Mouse (Mus musculus) left cerebral cortex, adult 11 months (tissue): ENCODE measurements around the gene Il1rl1.

ENCODE experiments used
- DNase-seq: peaks from one replicate; pipeline ENCODE4 v3.0.0; 2022; ENCODE audit warnings: low spot score

Gene Il1rl1

DNA sequence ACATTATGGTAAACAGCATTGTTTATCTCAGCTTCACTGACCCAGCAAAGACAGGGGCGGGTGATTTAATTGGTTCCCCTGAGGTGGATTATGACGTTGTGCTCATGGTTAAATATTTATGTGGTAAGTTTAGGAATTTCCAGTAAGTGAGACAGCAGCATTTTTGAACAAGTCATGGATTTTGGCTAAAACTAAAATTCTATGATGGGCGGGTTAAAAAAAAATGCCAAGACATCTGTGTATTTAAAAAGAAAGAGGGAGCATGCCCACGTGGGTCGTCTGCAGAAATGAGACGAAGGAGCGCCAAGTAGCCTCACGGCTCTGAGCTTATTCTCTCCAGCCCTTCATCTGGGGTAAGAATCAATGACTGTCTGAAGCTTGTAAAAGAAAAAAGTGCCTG, 10.1 kb downstream of the Il1rl1 start:
- no peak for DNase-seq

DNA sequence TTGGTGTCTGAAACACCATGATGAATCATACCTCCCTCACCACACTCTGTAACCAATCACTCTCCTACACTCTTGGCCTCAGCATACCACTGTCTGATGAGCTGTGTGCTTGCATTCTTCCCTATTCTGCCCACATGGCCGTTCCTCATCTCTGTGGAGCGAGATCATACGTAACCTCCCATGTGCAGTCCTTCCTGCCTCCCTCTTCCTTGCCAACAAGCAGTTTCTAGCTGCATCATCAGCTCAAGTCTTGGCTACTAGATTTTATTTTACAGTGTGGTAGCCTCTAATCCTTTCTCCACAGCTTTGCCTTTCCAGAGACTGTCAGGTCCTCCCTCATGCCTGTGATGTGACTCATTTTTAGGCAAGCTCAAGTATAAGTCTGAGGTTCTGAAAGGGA, 15.4 kb downstream of the Il1rl1 start:
- DNase-seq, result no peak

GRCm38 (mm10) chr1:40465477-40466430, 36.4 kb downstream of the Il1rl1 start, which contains the start of gene Il18r1:
TSS of gene Il18r1 (plus strand) at chr1:40465552.
- DNase-seq, result no peak

DNA sequence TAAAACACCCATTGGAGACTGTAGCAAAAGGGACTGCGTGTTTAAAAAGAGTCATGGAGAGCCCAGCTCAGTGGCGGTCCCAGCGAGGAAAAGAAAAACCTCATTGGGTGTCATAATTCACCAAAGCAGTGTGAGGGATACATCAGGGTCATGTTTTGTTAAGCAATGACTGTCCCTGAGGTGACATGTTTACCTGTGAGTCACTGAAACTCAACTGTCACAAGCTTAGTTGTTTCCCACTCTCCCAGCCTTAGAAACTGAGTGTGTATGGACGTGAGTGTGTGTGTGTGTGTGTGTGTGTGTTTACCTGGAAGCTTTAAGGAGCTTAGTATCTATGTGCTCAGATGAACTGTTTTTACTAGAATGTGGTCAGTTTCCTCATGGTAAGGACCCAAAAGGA, 37.9 kb downstream of the Il1rl1 start:
- DNase-seq, result no peak

GRCm38 (mm10) chr1:40468805-40469204, 39.4 kb downstream of the Il1rl1 start:
- DNase-seq, result no peak

- DNase-seq, result no peak
These were observed 40.5 kb downstream of the Il1rl1 start for GRCm38 (mm10) chr1:40469900-40470299.

DNA sequence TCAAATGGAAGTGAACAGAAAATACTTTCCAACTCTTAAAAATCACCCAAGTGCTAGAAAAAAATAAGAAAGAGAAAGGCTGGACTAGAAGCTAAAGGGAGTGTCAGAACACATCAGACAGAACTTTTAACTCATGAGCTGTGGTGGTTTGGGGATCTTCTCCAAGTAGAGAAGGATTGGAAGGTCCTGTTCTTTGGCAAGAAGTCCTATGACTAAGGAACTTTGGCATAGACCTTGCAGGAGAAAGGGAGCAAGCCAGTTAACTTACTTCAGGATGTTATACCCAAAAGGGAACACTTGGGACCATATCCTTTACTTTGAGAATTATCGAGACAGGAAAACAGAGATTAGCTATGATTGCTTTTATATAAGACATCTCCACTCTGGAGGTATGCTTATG, 43.0 kb downstream of the Il1rl1 start:
- DNase-seq, result no peak

DNA sequence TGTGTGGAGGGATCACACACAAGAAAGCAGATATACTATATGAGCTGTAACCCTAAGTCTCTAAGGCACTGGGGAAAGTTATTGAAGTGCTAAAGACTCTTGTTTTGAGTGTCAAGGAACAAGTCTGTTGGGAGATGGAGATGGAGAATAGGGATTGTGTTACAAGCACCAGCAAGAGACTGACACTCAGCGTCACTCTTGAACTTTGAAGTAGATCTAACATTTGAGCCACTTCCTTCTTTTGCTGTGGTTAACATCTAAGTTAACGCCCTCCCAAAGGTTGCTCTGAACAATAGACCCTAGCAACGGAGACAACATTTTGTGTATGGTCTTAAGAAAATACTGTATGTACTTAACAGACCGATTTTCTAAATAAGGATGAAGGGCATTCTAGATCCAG, 44.3 kb downstream of the Il1rl1 start:
- no peak for DNase-seq

- DNase-seq, result no peak
These were observed 45.0 kb downstream of the Il1rl1 start for GRCm38 (mm10) chr1:40474336-40474735.

- no peak for DNase-seq
These were observed 46.3 kb downstream of the Il1rl1 start for GRCm38 (mm10) chr1:40475697-40476096.

- DNase-seq, result no peak
These were observed 47.4 kb downstream of the Il1rl1 start for GRCm38 (mm10) chr1:40476756-40477155.

DNA sequence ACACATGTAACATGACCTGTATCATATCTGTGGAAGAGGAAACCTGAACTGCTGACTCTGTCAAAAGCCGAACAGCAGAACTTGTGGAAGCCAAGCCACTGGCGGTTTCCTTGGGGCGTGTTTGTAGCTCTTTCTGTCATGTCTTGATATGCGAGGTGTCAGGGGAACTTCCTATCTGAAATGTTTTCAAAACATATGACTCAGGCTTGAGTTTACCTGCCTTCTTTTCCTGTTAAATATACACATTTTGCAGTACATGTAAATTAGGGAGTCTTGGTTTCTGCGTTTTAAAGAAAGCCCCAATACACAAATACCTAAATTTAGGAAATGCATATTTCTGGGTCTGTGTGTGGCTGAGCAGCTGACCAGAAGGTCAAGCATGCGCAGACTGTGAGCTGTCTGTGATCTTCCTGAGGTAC, 50.1 kb downstream of the Il1rl1 start:
- no peak for DNase-seq

DNA sequence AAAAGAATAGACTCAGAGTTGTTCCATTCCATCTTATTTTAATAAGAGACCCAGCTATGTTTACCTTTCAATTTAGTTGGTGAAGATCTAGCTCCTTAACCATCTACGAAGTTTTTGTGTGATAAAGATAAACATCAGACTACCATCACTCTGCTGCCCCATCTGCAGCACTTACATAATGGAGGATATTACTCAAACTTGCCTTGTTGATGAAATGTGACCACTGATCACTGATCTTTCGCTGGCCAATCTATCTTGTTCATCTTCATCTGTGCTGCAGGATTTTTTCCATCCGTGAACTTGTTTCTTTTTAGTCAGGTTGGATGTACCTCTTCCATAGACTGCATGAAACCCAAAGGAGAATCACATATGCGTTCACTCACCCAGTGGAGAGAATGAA, 65.2 kb downstream of the Il1rl1 start:
- no peak for DNase-seq

DNA sequence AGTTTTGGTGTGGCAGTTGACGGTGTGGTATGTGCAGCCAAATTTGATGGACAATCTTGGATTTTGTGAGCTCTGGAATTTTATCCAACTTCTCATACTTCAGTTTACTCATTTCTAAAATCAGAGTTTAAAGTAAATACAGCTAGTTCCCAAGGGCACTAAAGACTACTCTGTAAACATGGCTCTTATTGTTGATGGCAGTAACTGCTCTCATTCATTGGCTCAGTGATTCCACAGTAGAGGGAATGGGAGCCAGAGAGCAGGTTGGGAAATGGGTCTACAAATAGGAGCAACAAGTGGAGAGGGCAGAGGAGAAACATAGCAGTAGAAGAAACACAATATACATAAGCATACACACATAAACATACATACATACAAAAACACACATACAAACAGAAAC, 70.3 kb downstream of the Il1rl1 start:
- DNase-seq, result no peak

GRCm38 (mm10) chr1:40501126-40501525, 71.8 kb downstream of the Il1rl1 start:
- DNase-seq, result no peak

GRCm38 (mm10) chr1:40501546-40502398, 72.4 kb downstream of the Il1rl1 start:
- no peak for DNase-seq

GRCm38 (mm10) chr1:40504548-40504947, 75.2 kb downstream of the Il1rl1 start:
- no peak for DNase-seq
